Mouse (Mus musculus) heart, embryonic 12.5 days (tissue): ENCODE measurements around the gene Gm20388. TPM values are rescaled to one million over a fixed set of nuclear protein-coding genes. Genes with fewer than 3 reads are reported as not detected.
A peak's percentile ranks its signal among the peaks of the same experiment; 100 is the strongest.

Experiments used
- ATAC-seq: fragments of 200-750 bp; cut with Nextera tagmentation; 2 replicates; pipeline ENCODE4 v1.8.0; 2017; ENCODE audit warnings: moderate TSS enrichment, moderate library complexity; ENCODE audit not compliant: insufficient number of reproducible peaks, low FRiP score
- H3K27ac ChIP-seq: fragments of 300-500 bp; sonication (generic); 2 replicates; pipeline ENCODE4 v1.5.1; 2016; ENCODE audit warnings: mild to moderate bottlenecking, moderate library complexity; ENCODE audit not compliant: poor library complexity, severe bottlenecking
- H3K27me3 ChIP-seq: fragments of 300-500 bp; sonication (generic); replicated peaks from 2 replicates; pipeline ENCODE4 v1.6.1; 2016; ENCODE audit warnings: mild to moderate bottlenecking, moderate library complexity
- H3K36me3 ChIP-seq: fragments of 300-500 bp; sonication (generic); 2 replicates; pipeline ENCODE4 v1.6.1; 2016; ENCODE audit warnings: mild to moderate bottlenecking, moderate library complexity
- H3K4me1 ChIP-seq: fragments of 300-500 bp; sonication (generic); replicated peaks from 2 replicates; pipeline ENCODE4 v1.6.1; 2016; ENCODE audit warnings: mild to moderate bottlenecking
- H3K4me2 ChIP-seq: fragments of 300-500 bp; sonication (generic); 2 replicates; pipeline ENCODE4 v1.6.1; 2016; ENCODE audit warnings: mild to moderate bottlenecking, moderate library complexity
- H3K4me3 ChIP-seq: fragments of 300-500 bp; sonication (generic); 2 replicates; pipeline ENCODE4 v1.5.1; 2016; ENCODE audit warnings: mild to moderate bottlenecking
- H3K9ac ChIP-seq: fragments of 300-500 bp; sonication (generic); 2 replicates; pipeline ENCODE4 v1.6.1; 2016; ENCODE audit warnings: mild to moderate bottlenecking, moderate library complexity
- H3K9me3 ChIP-seq: fragments of 300-500 bp; sonication (generic); replicated peaks from 2 replicates; pipeline ENCODE4 v1.6.1; 2016; ENCODE audit warnings: mild to moderate bottlenecking, moderate library complexity
- WGBS: fragments of 180-500 bp; shearing (Covaris S2); methylation state at CpG from one replicate; pipeline ENCODE4 v1.1.7; 2016; 5-methylcytosine and 5-hydroxymethylcytosine counted together
- polyA plus RNA-seq: library from polyadenylated mRNA; unstranded; fragments of >200 nt; fragmentation: Nextera tagmentation; extraction: Ambion mirVana; gene quantifications from 2 replicates; pipeline ENCODE4 v1.2.1, GENCODE M21; 2016

Gm20388 gene
- polyA plus RNA-seq, 1 experiment from 2014 or later: not detected

DNA sequence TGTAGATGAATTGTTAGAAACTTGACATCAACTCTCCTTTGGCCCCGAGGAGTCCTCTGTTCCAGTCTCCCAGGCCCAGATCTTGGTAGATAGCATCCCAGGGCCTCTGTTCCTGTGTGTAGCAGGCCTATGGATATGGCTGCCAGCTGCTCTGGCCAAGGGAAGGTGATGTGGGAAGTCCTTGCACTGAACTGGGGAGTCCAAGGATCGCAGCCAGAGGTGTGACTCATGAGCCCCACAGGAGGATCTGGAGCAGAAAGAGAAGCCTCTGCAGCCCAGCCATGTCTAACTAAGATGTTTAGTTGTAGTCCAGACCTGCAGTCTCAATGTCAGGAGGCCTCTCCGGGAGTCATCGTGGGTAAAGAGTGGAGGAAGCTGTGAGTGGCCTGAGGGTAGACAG lies 4390.9 kb downstream of the Gm20388 start:
- Histone ChIP-seq H3K4me2 (no peak overlapping the region), H3K27me3 (no peaks in the 10 kb centered on the region), H3K9ac (no peak overlapping the region), H3K27ac (no peak overlapping the region), H3K4me3 (no peak overlapping the region), H3K4me1 (peaks cover 35% of the 10 kb centered on the region), H3K9me3 (no peaks in the 10 kb centered on the region), H3K36me3 (peaks cover 8% of the 10 kb centered on the region; the same call in 1 of the 2 replicates)
- WGBS: 71% methylated on average over 4 of the region's 4 CpGs
- no peak for ATAC-seq

DNA sequence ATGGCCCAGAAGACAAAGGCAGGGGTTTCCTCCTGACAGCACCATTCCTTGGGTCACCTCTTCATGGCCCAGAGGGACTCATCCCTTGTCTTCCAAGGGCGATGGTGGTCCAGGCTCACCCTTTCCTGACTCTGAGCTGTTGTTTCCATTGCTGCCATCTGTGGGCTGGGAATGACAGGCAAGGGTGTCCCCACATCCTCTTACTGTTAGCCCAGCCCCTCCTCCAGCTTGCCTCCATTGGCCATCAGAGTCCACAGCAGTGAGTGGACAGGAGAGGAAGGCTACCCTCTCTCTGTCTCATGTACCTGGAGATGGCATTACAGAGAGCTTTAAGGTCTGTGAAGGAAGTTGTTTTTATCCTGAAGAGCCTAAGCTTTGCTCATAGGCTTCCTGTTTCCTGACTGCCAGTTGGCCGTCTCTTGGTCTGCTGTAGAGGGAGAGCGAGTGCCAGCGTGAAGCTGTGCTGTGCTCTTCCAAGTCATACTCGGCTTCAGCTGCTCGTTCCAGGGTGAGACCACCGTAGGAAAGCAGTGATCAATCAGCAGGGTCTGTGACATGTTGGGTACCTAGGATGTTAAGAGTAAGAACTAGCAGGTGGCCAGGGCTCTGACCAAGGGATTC lies 4391.4 kb downstream of the Gm20388 start:
- no peak overlapping the region for H3K9ac ChIP-seq
- no peak for ATAC-seq

DNA sequence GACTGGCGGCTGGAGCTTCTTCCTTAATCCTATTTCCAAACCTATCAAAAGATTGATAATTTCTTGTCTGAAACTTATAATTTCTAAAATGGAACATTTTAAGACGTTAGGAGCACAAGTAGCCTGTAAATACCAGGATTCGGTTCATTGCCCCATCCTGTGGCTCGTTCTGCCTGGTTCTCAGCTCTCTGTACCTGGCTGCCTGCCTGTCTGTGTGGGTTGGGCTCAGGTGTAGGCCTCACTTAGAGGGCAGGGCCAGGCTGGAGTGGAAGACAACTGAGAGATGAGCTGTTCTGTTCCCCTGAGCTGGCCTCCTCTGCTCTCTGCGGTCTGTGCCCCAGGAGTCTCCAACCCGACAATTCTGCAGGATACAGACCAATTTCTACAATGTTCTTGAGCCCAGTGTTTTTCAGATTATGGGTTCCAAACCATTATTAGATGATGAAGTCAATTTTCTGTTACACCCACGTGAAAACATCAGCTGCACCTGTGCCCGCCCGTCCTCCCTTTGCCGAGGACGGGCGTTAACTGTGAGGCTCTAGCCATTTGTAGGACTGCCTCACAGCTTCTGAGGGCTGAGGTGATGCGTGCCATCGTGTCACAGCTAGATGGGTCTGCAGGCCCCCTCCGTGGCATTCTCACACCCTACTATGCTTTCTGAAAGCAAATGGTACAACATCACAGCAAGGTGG lies 4392.7 kb downstream of the Gm20388 start:
- H3K4me2 ChIP-seq: no peak overlapping the region
- H3K9me3 ChIP-seq: no peaks in the 10 kb centered on the region
- H3K27me3 ChIP-seq: no peaks in the 10 kb centered on the region
- no peak overlapping the region for H3K9ac ChIP-seq
- H3K4me1 ChIP-seq: peaks cover 39% of the 10 kb centered on the region
- 82% methylated on average over 15 of the region's 15 CpGs for WGBS
- no peak overlapping the region for H3K27ac ChIP-seq
- H3K4me3 ChIP-seq: no peak overlapping the region
- no peak for ATAC-seq
- H3K36me3 ChIP-seq: peaks cover 14% of the 10 kb centered on the region; the same call in 1 of the 2 replicates

More for the DNA sequence above, 4391.4 kb downstream of the Gm20388 start:
- Histone ChIP-seq H3K4me2 (no peak overlapping the region), H3K36me3 (peaks cover 10% of the 10 kb centered on the region; the same call in 1 of the 2 replicates), H3K27me3 (no peaks in the 10 kb centered on the region), H3K27ac (no peak overlapping the region), H3K4me1 (peaks cover 39% of the 10 kb centered on the region), H3K9me3 (no peaks in the 10 kb centered on the region), H3K4me3 (no peak overlapping the region)
- 66% methylated on average over 7 of the region's 7 CpGs for WGBS

DNA sequence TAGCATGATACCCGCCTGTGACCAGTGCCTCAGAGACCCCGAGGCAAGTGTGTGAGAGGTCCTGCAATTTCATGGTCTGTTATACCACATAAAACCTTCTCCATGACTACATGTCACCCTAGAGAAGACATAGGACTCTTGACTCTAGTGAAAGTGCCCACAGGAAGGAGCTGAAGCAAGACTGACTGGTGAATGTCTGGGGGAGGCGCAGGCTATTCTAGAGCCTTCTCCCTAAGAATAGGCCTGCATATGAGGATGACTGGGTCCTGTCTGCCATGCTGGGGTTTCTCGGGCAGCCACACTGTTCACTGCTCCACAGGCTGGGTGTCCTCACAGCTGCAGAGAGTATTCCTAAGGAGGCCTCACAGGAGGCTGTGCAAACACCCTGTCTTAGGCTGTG lies 4393.5 kb downstream of the Gm20388 start:
- Histone ChIP-seq H3K4me1 (peaks cover 39% of the 10 kb centered on the region), H3K9ac (no peak overlapping the region), H3K27ac (no peak overlapping the region), H3K27me3 (no peaks in the 10 kb centered on the region), H3K36me3 (peaks cover 14% of the 10 kb centered on the region; the same call in 1 of the 2 replicates), H3K4me3 (no peak overlapping the region), H3K4me2 (no peak overlapping the region), H3K9me3 (no peaks in the 10 kb centered on the region)
- WGBS: 78% methylated on average over 4 of the region's 4 CpGs
- ATAC-seq: no peak

DNA sequence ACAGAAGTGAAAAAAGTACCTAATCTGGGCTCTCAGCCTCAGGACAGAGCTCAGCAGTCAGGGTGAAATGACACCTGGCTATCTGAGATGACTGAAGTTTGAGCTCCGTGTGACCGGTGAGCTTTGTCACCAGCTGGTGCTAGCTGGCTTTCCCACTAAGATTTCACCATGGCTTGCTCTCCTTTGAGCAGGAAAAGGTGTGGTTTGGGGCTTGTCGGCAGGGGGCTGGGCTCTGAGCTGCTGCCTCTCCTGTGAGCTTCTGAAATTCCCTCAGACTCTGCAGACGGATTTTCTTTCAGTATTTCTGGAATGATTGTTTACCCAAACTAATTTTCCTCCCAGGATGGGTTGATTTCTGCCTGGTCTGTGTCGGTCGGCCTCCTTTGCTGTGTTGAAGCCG lies 4395.9 kb downstream of the Gm20388 start:
- Histone ChIP-seq H3K4me3 (no peak overlapping the region), H3K27me3 (no peaks in the 10 kb centered on the region), H3K27ac (no peak overlapping the region), H3K9ac (no peak overlapping the region), H3K9me3 (no peaks in the 10 kb centered on the region), H3K4me1 (peaks cover 38% of the 10 kb centered on the region), H3K4me2 (no peak overlapping the region), H3K36me3 (peaks cover 18% of the 10 kb centered on the region; the same call in 1 of the 2 replicates)
- ATAC-seq: no peak
- 46% methylated on average over 7 of the region's 7 CpGs for WGBS

DNA sequence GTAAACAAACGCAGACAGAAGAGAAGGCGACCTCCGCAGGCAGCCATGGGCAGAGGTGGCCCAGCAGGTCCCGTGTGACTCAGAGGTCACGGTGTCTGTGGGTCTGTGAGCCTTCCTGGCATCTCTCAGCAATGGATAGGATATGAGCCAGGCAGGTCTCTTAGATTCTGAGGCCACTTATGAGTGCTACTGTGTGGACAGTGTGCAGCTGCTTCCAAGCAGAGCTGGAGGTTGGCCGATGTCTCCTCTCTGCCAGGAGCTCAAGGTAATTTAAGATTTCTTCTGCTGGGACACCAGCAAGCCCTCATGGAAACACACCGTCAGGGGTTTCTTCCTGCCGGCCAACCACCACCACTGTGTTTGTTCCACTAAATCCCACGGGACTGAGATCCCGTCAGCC lies 4397.1 kb downstream of the Gm20388 start:
- no peak overlapping the region for H3K9ac ChIP-seq
- H3K9me3 ChIP-seq: no peaks in the 10 kb centered on the region
- WGBS: 90% methylated on average over 10 of the region's 10 CpGs
- H3K36me3 ChIP-seq: peaks cover 18% of the 10 kb centered on the region; the same call in 1 of the 2 replicates
- no peak for ATAC-seq
- H3K27ac ChIP-seq: no peak overlapping the region
- no peak overlapping the region for H3K4me3 ChIP-seq
- H3K4me2 ChIP-seq: no peak overlapping the region
- H3K4me1 ChIP-seq: peaks cover 28% of the 10 kb centered on the region
- no peaks in the 10 kb centered on the region for H3K27me3 ChIP-seq

DNA sequence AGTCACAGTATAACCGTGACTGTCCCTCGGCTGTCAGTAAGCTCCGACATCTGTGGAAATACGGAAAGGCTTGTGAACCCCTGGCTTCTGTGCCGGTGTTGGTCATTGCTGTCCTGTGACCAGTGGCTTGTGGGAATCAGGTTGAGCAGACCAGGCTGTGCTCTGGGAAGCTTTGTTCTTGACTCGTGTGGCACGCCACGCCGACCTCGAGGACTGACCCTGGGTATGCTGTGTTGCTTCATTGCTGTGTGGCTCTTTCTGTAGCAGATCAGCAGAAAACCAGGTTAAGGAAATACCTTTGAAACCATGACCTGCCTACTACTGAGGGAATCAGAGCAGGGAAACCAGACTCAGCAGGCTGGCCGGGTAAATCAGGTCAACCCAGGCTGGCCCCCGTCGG lies 4399.9 kb downstream of the Gm20388 start:
- Histone ChIP-seq H3K9me3 (no peaks in the 10 kb centered on the region), H3K4me2 (no peak overlapping the region), H3K9ac (no peak overlapping the region), H3K4me3 (no peak overlapping the region), H3K36me3 (peaks cover 15% of the 10 kb centered on the region; the same call in 1 of the 2 replicates), H3K27me3 (no peaks in the 10 kb centered on the region), H3K4me1 (peaks cover 33% of the 10 kb centered on the region), H3K27ac (no peak overlapping the region)
- WGBS: 86% methylated on average over 13 of the region's 13 CpGs
- no peak for ATAC-seq

DNA sequence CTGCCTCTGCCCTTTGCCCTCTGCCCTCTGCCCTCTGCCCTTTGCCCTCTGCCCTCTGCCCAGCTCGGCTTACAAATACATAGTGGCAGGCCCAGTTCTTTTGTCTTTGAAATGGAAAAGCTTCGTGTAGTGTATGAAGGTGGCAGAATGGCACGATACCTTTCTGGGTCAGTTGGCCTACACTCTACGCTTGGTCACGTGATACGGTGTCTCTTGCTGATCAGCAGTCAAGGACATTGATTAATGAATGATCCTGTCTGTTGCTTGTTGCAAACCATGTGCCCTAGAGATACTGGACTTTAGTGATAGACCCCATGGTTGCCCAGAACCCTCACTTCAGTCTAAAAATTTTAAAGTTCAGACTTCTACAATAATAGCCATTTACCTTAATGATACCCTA lies 4400.5 kb downstream of the Gm20388 start:
- 93% methylated on average over 6 of the region's 6 CpGs for WGBS
- Histone ChIP-seq H3K27me3 (no peaks in the 10 kb centered on the region), H3K9ac (no peak overlapping the region), H3K27ac (no peak overlapping the region), H3K9me3 (no peaks in the 10 kb centered on the region), H3K4me3 (no peak overlapping the region), H3K4me2 (no peak overlapping the region), H3K36me3 (peaks cover 10% of the 10 kb centered on the region; the same call in 1 of the 2 replicates), H3K4me1 (peaks cover 34% of the 10 kb centered on the region)
- ATAC-seq: no peak

DNA sequence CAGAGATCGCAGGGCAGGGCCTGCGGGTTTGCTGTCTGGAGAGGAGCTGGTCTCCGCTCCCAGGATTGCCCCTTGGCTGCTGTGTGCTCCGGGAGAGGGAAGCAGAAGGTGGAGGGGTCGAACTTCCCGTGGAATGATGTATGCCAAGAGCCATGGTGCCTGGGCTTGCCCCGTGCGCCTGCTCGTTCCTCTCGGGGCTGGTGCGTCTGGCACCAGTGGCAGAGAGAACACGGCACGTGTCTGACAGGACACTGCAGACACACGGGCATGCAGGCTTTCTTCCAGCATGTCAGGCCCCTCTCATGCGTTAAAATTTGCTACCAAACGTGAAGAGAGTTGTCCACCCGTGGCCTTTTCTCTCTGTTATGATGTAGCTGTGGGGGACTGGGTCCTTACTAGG lies 4401.1 kb downstream of the Gm20388 start:
- Histone ChIP-seq H3K4me3 (no peak overlapping the region), H3K27me3 (no peaks in the 10 kb centered on the region), H3K36me3 (peaks cover 10% of the 10 kb centered on the region; the same call in 1 of the 2 replicates), H3K9me3 (no peaks in the 10 kb centered on the region), H3K9ac (no peak overlapping the region), H3K27ac (no peak overlapping the region), H3K4me2 (no peak overlapping the region), H3K4me1 (peaks cover 34% of the 10 kb centered on the region)
- ATAC-seq: no peak
- WGBS: 92% methylated on average over 17 of the region's 17 CpGs

DNA sequence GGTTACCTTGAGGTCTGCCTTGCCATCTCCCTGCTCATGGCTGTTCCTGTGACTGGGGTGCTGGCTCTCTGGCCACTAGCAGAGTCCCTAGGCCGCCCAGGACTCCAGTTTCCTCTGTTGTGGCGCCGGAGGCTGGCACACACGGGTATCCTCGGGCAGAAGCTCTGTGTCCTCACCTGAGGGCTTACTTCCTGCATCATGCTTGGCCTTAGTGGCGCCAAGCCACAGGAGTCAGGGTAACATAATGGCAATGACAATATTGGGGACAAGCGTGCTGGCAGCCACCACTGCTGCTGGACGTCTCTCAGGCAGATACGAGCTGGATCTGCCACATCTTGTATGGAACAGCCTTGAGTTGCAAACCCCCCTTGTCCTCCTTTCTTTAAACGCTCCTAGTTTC lies 4401.6 kb downstream of the Gm20388 start:
- 88% methylated on average over 10 of the region's 10 CpGs for WGBS
- Histone ChIP-seq H3K9ac (no peak overlapping the region), H3K27ac (no peak overlapping the region)

DNA sequence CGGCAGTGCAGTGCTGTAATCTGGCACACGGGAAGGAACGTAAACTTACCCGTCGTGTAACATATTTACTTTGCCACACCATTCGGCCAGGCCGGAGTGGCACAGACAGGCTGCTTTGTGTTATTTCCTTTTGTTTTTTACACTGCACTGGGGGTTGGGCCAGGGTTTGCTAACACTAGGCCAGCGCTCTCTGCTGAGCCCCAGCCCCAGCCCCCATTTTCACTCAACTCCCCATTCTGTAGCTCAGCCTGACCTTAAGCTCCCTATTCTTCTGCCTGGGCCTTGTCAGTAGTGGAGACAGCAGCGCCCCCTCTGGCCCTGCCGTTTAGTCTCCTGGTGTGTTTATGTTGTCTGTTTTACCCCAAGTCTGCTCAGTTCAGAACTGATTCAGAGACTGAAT lies 4404.2 kb downstream of the Gm20388 start:
- Histone ChIP-seq H3K27me3 (no peaks in the 10 kb centered on the region), H3K4me3 (no peak overlapping the region), H3K27ac (no peak overlapping the region), H3K9ac (peak overlapping the region; percentile 20; the same call in 1 of the 2 replicates), H3K36me3 (0 out of 2 replicates have a peak, but pooled peaks cover 4% of the 10 kb centered on the region), H3K4me2 (no peak overlapping the region), H3K9me3 (no peaks in the 10 kb centered on the region), H3K4me1 (peaks cover 56% of the 10 kb centered on the region)
- WGBS: 61% methylated on average over 10 of the region's 10 CpGs
- ATAC-seq: no peak

More for the DNA sequence above, 4401.6 kb downstream of the Gm20388 start:
- Histone ChIP-seq H3K9me3 (no peaks in the 10 kb centered on the region), H3K4me3 (no peak overlapping the region), H3K27me3 (no peaks in the 10 kb centered on the region), H3K4me1 (peaks cover 36% of the 10 kb centered on the region), H3K4me2 (no peak overlapping the region), H3K36me3 (peaks cover 6% of the 10 kb centered on the region; the same call in 1 of the 2 replicates)
- ATAC-seq: no peak
